Mouse (Mus musculus): ENCODE results near the gene Ube2n.

GRCm38 (mm10) chr10:95525871-95526270 lies 10.9 kb downstream of the Ube2n start:
- TF ChIP-seq CTCF (IDR thresholded peaks at IDR 0.05), result no peak
- TF ChIP-seq EP300 (IDR thresholded peaks at IDR 0.05), result no peak

All from lung, postnatal 0 days (tissue).